Mouse (Mus musculus) liver, embryonic 14.5 days (tissue): Measurements from ENCODE around the gene Fetub. TPM values are rescaled to one million over a fixed set of nuclear protein-coding genes. Genes with fewer than 3 reads are reported as not detected.

Experiments used
- ATAC-seq: fragments of 200-750 bp; cut with Nextera tagmentation; 2 replicates; pipeline ENCODE4 v1.8.0; 2017; ENCODE audit warnings: moderate number of reproducible peaks, mild to moderate bottlenecking, moderate library complexity; ENCODE audit not compliant: insufficient read depth
- DNase-seq, 3 experiments: peaks; one replicate each; pipeline ENCODE4 v3.0.0-alpha.2; 2012 to 2013; ENCODE audit warnings: low read depth in 3 of 3, low spot score in 3 of 3
- H3K27ac ChIP-seq: fragments of 300-500 bp; sonication (generic); 2 replicates; pipeline ENCODE4 v1.5.1; 2014; ENCODE audit warnings: moderate library complexity, mild to moderate bottlenecking, control low read depth, inconsistent platforms
- H3K27me3 ChIP-seq: fragments of 300-500 bp; sonication (generic); 2 replicates; pipeline ENCODE4 v1.6.1; 2014; ENCODE audit warnings: mild to moderate bottlenecking, low read length, moderate library complexity; ENCODE audit not compliant: control insufficient read depth, insufficient read depth
- H3K36me3 ChIP-seq: fragments of 300-500 bp; sonication (generic); replicated peaks from 2 replicates; pipeline ENCODE4 v1.6.1; 2014; ENCODE audit warnings: low read depth; ENCODE audit not compliant: control insufficient read depth, insufficient read depth
- H3K4me1 ChIP-seq, 2 experiments: fragments of 200-500 bp in 1 of 2; fragments of 300-500 bp in 1 of 2; sonication (generic) in 1 of 2; replicated peaks; 2 replicates each; pipeline ENCODE4 v1.6.1; 2012 to 2014; ENCODE audit warnings: antibody characterized with exemption in 1 of 2, inconsistent platforms in 1 of 2, low read length in 1 of 2; ENCODE audit not compliant: control insufficient read depth in 2 of 2, insufficient read depth in 2 of 2
- H3K4me2 ChIP-seq: fragments of 300-500 bp; sonication (generic); 2 replicates; pipeline ENCODE4 v1.6.1; 2014; ENCODE audit warnings: low read depth, mild to moderate bottlenecking, control low read depth, moderate library complexity
- H3K4me3 ChIP-seq, 2 experiments: fragments of 200-500 bp in 1 of 2; fragments of 300-500 bp in 1 of 2; sonication (generic) in 1 of 2; 2 replicates each; pipeline ENCODE4 v1.5.1; 2012 to 2014; ENCODE audit warnings: low read depth in 2 of 2, low read length in 2 of 2, mild to moderate bottlenecking in 2 of 2, control low read depth in 1 of 2, inconsistent platforms in 1 of 2, moderate library complexity in 1 of 2; ENCODE audit not compliant: insufficient read depth in 1 of 2
- H3K9ac ChIP-seq: fragments of 300-500 bp; sonication (generic); replicated peaks from 2 replicates; pipeline ENCODE4 v1.6.1; 2014; ENCODE audit warnings: mild to moderate bottlenecking, control low read depth, moderate library complexity
- H3K9me3 ChIP-seq: fragments of 300-500 bp; sonication (generic); 2 replicates; pipeline ENCODE4 v1.6.1; 2016; ENCODE audit warnings: low read length, mixed read lengths; ENCODE audit not compliant: control insufficient read depth
- CTCF ChIP-seq: IDR thresholded peaks from 2 replicates; pipeline ENCODE4 v1.5.1; 2016; ENCODE audit warnings: antibody characterized with exemption, low read depth, control low read depth
- EP300 ChIP-seq: IDR thresholded peaks from 2 replicates; pipeline ENCODE4 v1.6.1; 2016; ENCODE audit warnings: antibody characterized with exemption, low read depth
- WGBS: fragments of 180-500 bp; shearing (Covaris S2); extraction: QIAGEN DNeasy Blood & Tissue Kit; methylation state at CpG from one replicate; pipeline ENCODE4 v1.1.7; 2014; ENCODE audit not compliant: insufficient replicate concordance; 5-methylcytosine and 5-hydroxymethylcytosine counted together
- polyA plus RNA-seq, 2 experiments: library from polyadenylated mRNA; depleted of rRNA in 1 of 2; stranded (reverse) in 1 of 2; unstranded in 1 of 2; fragments of >200 nt; fragmentation: Nextera tagmentation in 1 of 2; extraction: Ambion mirVana in 1 of 2; gene quantifications; 2 replicates each; pipeline versions ENCODE4 v1.2.1 to v1.2.3; 2012 to 2014

Gene Fetub
- polyA plus RNA-seq, 2 experiments, result 1.5 to 2.3 TPM

GRCm38 (mm10) chr16:22947371-22947770 lies 29.2 kb downstream of the Fetub start:
- no peak for DNase-seq
- Histone ChIP-seq H3K4me3 (no peak overlapping the region), H3K9me3 (no peaks in the 10 kb centered on the region), H3K4me2 (no peak overlapping the region), H3K27me3 (no peaks in the 10 kb centered on the region), H3K9ac (no peak overlapping the region), H3K36me3 (no peaks in the 10 kb centered on the region), H3K27ac (no peak overlapping the region), H3K4me1 (no peaks in the 10 kb centered on the region)
- TF ChIP-seq CTCF (no peak), EP300 (no peak)
- 51% methylated on average over 2 of the region's 2 CpGs for WGBS
- no peak for ATAC-seq

- Histone ChIP-seq H3K36me3 (no peaks in the 10 kb centered on the region), H3K27me3 (no peaks in the 10 kb centered on the region), H3K4me1 (no peaks in the 10 kb centered on the region), H3K9me3 (no peaks in the 10 kb centered on the region), H3K4me2 (no peak within 1 kb of the TSS), H3K9ac (no peak within 1 kb of the TSS), H3K27ac (no peak within 1 kb of the TSS), H3K4me3 (no peak within 1 kb of the TSS)
- no peak for TF ChIP-seq EP300
- TF ChIP-seq CTCF, result no peak
- WGBS, result 64% methylated on average over 6 of the region's 6 CpGs
- DNase-seq (no peak), ATAC-seq (no peak)
These were observed 32.8 kb downstream of the Fetub start, which contains the start of gene Hrg for GRCm38 (mm10) chr16:22950840-22951395. TSS of gene Hrg (plus strand) at chr16:22951072.

GRCm38 (mm10) chr16:22953069-22953468 lies 34.9 kb downstream of the Fetub start:
- no peak for DNase-seq
- H3K9ac ChIP-seq, result no peak overlapping the region
- no peak for ATAC-seq
- no peak overlapping the region for H3K27ac ChIP-seq
- no peaks in the 10 kb centered on the region for H3K36me3 ChIP-seq
- WGBS, result 21% methylated on average over 4 of the region's 4 CpGs
- peak; percentile 40; the same call in 1 of the 2 replicates for TF ChIP-seq CTCF
- TF ChIP-seq EP300, result no peak
- no peaks in the 10 kb centered on the region for H3K27me3 ChIP-seq
- H3K4me1 ChIP-seq, result no peaks in the 10 kb centered on the region
- H3K4me2 ChIP-seq, result no peak overlapping the region
- H3K9me3 ChIP-seq, result no peaks in the 10 kb centered on the region
- no peak overlapping the region for H3K4me3 ChIP-seq

- no peak overlapping the region for H3K27ac ChIP-seq
- DNase-seq (no peak), ATAC-seq (no peak)
- no peak for TF ChIP-seq EP300
- H3K36me3 ChIP-seq, result no peaks in the 10 kb centered on the region
- no peaks in the 10 kb centered on the region for H3K9me3 ChIP-seq
- no peaks in the 10 kb centered on the region for H3K27me3 ChIP-seq
- WGBS, result 56% methylated on average over 13 of the region's 13 CpGs
- H3K4me2 ChIP-seq, result no peak overlapping the region
- H3K4me1 ChIP-seq, result no peaks in the 10 kb centered on the region
- H3K4me3 ChIP-seq, result no peak overlapping the region
- no peak overlapping the region for H3K9ac ChIP-seq
These were observed 37.4 kb downstream of the Fetub start for GRCm38 (mm10) chr16:22955397-22956084.

- H3K9ac ChIP-seq, result no peak overlapping the region
- no peak overlapping the region for H3K4me2 ChIP-seq
- no peaks in the 10 kb centered on the region for H3K36me3 ChIP-seq
- DNase-seq, result no peak
- no peak overlapping the region for H3K4me3 ChIP-seq
- no peak overlapping the region for H3K27ac ChIP-seq
- TF ChIP-seq EP300 (no peak), CTCF (no peak)
- no peaks in the 10 kb centered on the region for H3K9me3 ChIP-seq
- H3K4me1 ChIP-seq, result no peaks in the 10 kb centered on the region
- WGBS, result 72% methylated on average over 11 of the region's 11 CpGs
- H3K27me3 ChIP-seq, result no peaks in the 10 kb centered on the region
- ATAC-seq, result no peak
These were observed 37.9 kb downstream of the Fetub start for GRCm38 (mm10) chr16:22956085-22956439.
